Mouse (Mus musculus): ENCODE measurements around the gene Nup160.

DNA sequence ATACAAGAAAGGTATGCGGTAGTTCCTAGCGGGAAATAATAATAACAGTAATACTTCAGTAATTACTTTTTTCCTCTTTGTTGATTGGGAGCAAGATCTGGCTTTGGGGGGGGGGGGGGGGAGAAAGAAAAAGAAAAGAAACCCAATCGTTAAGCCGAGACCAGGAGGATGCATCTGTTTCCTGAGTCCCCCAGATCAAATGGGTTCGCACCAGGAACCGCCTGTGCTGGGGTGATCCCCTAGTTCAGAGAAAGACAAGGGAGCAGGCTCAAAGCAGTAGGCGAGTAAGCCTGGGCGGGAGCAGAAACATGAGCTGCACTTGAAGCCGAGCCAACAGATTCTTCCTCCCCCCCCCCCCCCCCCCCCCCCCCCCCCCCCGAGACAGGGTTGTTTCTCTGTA, 24.9 kb upstream of the Nup160 start:
- TF ChIP-seq POLR2A (IDR thresholded peaks at IDR 0.05; ENCODE audit: borderline replicate concordance, extremely low read depth, low read depth, low read length) (no peak), CTCF (IDR thresholded peaks at IDR 0.05; ENCODE audit: insufficient read depth, low read length) (no peak)

All from lung, adult 2 months (tissue).